Mouse (Mus musculus): Measurements from ENCODE around the gene Usf1.

Gene Usf1

GRCm38 (mm10) chr1:171410947-171411484 lies at the start of gene Usf1:
TSS of gene Usf1 (plus strand) at chr1:171411313.
- DNase-seq: peak; percentile 95

- no peak for DNase-seq
These were observed 45.2 kb upstream of the Usf1 start for GRCm38 (mm10) chr1:171365934-171366333.

GRCm38 (mm10) chr1:171369845-171370556 lies 41.1 kb upstream of the Usf1 start, which contains the start of gene Nectin4:
TSS of gene Nectin4 (plus strand) at chr1:171370099.
- DNase-seq: peak; percentile 47

GRCm38 (mm10) chr1:171372880-171373279 lies 38.2 kb upstream of the Usf1 start:
- no peak for DNase-seq

GRCm38 (mm10) chr1:171373946-171374345 lies 37.2 kb upstream of the Usf1 start:
- no peak for DNase-seq

- no peak for DNase-seq
These were observed 35.4 kb upstream of the Usf1 start for GRCm38 (mm10) chr1:171375646-171376097.

- no peak for DNase-seq
These were observed 32.8 kb upstream of the Usf1 start for GRCm38 (mm10) chr1:171378298-171378697.

GRCm38 (mm10) chr1:171379935-171380599 lies 31.0 kb upstream of the Usf1 start:
- peak; percentile 80 for DNase-seq

- DNase-seq: no peak
These were observed 29.0 kb upstream of the Usf1 start for GRCm38 (mm10) chr1:171382096-171382620.

GRCm38 (mm10) chr1:171384361-171384760 lies 26.8 kb upstream of the Usf1 start:
- DNase-seq: no peak

GRCm38 (mm10) chr1:171385171-171385570 lies 25.9 kb upstream of the Usf1 start:
- no peak for DNase-seq

GRCm38 (mm10) chr1:171387099-171387498 lies 24.0 kb upstream of the Usf1 start:
- DNase-seq: no peak

GRCm38 (mm10) chr1:171388376-171389102 lies 22.6 kb upstream of the Usf1 start, which contains the start of gene Arhgap30:
TSS of gene Arhgap30 (plus strand) at chr1:171388954.
- no peak for DNase-seq

- no peak for DNase-seq
These were observed 21.0 kb upstream of the Usf1 start for GRCm38 (mm10) chr1:171390101-171390500.

GRCm38 (mm10) chr1:171401821-171402220 lies 9.3 kb upstream of the Usf1 start:
- DNase-seq: no peak

GRCm38 (mm10) chr1:171402991-171403390 lies 8.1 kb upstream of the Usf1 start:
- no peak for DNase-seq

GRCm38 (mm10) chr1:171407263-171407662 lies 3.9 kb upstream of the Usf1 start:
- no peak for DNase-seq

GRCm38 (mm10) chr1:171410231-171410630 lies 882 bp upstream of the Usf1 start:
- DNase-seq: no peak

GRCm38 (mm10) chr1:171411492-171411941 lies 404 bp downstream of the Usf1 start:
- DNase-seq: no peak

GRCm38 (mm10) chr1:171412001-171412441 lies 908 bp downstream of the Usf1 start:
- DNase-seq: peak; percentile 47

GRCm38 (mm10) chr1:171412446-171412845 lies 1.3 kb downstream of the Usf1 start:
- no peak for DNase-seq

GRCm38 (mm10) chr1:171413608-171414007 lies 2.5 kb downstream of the Usf1 start:
- DNase-seq: no peak

- peak; percentile 66 for DNase-seq
These were observed 7.5 kb downstream of the Usf1 start, which contains the start of gene Tstd1 for GRCm38 (mm10) chr1:171418660-171419059. TSS of gene Tstd1 (plus strand) at chr1:171418872.

Data from kidney, adult 18-20 months (tissue).